Mouse (Mus musculus) bone marrow, adult 2 months (tissue): ENCODE data around the gene Sez6l2. TPM values are rescaled to one million over a fixed set of nuclear protein-coding genes. Genes with fewer than 3 reads are reported as not detected.
"Not testable (repeated sequence)": the region's sequence is repeated elsewhere in the genome, so short reads cannot be mapped to it uniquely, and the experiment has no call there.

Source experiments
- H3K27ac ChIP-seq: fragments of 200-500 bp; 2 replicates; pipeline ENCODE4 v1.5.1; 2012; ENCODE audit warnings: low read depth, mild to moderate bottlenecking, control low read depth, inconsistent platforms, low read length; ENCODE audit not compliant: control insufficient read depth, poor library complexity, insufficient read depth
- H3K4me1 ChIP-seq: fragments of 200-500 bp; 2 replicates; pipeline ENCODE4 v1.6.1; 2011; ENCODE audit warnings: low read length; ENCODE audit not compliant: control insufficient read depth, insufficient read depth
- H3K4me3 ChIP-seq: fragments of 200-500 bp; replicated peaks from 2 replicates; pipeline ENCODE3; 2011; ENCODE audit warnings: mild to moderate bottlenecking, low read depth, low read length, control low read depth; ENCODE audit not compliant: control insufficient read depth
- CTCF ChIP-seq: fragments of 200-500 bp; IDR thresholded peaks from 2 replicates; pipeline ENCODE4 v1.5.1; 2011; ENCODE audit warnings: low read length, control low read depth; ENCODE audit not compliant: control insufficient read depth, insufficient read depth
- POLR2A ChIP-seq: fragments of 200-500 bp; IDR thresholded peaks from 2 replicates; pipeline ENCODE4 v1.6.1; 2011; ENCODE audit warnings: low read depth, mild to moderate bottlenecking, control low read depth, low read length, borderline replicate concordance; ENCODE audit not compliant: control insufficient read depth
- WGBS: fragments of 180-500 bp; shearing (Covaris S2); methylation state at CpG from one replicate; pipeline ENCODE4 v1.1.7; 2018; 5-methylcytosine and 5-hydroxymethylcytosine counted together
- polyA plus RNA-seq: library from polyadenylated mRNA; stranded (reverse); fragments of >200 nt; gene quantifications from 2 replicates; pipeline ENCODE4 v1.2.4, GENCODE M21; 2011; ENCODE audit warnings: low replicate concordance; ENCODE audit not compliant: missing spikeins, insufficient read depth, insufficient read length

Gene Sez6l2
- polyA plus RNA-seq, result 0.83 and 3.5 TPM in 2 replicates

- Histone ChIP-seq H3K4me1 (no peaks in the 10 kb centered on the region), H3K27ac (no peak within 1 kb of the TSS), H3K4me3 (peak within 1 kb of the TSS; percentile 1)
- no peak for TF ChIP-seq CTCF
- no peak for TF ChIP-seq POLR2A
- WGBS, result 2% methylated on average over 42 of the region's 42 CpGs
Observed at GRCm38 (mm10) chr7:126949793-126950646, at the start of gene Sez6l2. TSS of gene Sez6l2 (plus strand) at chr7:126950563.

- TF ChIP-seq POLR2A (no peak), CTCF (no peak)
- Histone ChIP-seq H3K27ac (no peak overlapping the region), H3K4me1 (no peaks in the 10 kb centered on the region), H3K4me3 (no peak overlapping the region)
- WGBS, result 32% methylated on average over 3 of the region's 3 CpGs
Observed at GRCm38 (mm10) chr7:126905590-126905989, 44.8 kb upstream of the Sez6l2 start.

GRCm38 (mm10) chr7:126914844-126915243 is 35.5 kb upstream of the Sez6l2 start:
- H3K4me3 ChIP-seq, result no peak overlapping the region
- no peak overlapping the region for H3K27ac ChIP-seq
- TF ChIP-seq CTCF (no peak), POLR2A (no peak)
- peaks cover 3% of the 10 kb centered on the region for H3K4me1 ChIP-seq
- 63% methylated on average over 3 of the region's 3 CpGs for WGBS

- not testable (repeated sequence) for H3K4me1 ChIP-seq
- 51% methylated on average over 4 of the region's 4 CpGs for WGBS
Observed at GRCm38 (mm10) chr7:126918356-126918755, 32.0 kb upstream of the Sez6l2 start.

GRCm38 (mm10) chr7:126919973-126920372 is 30.4 kb upstream of the Sez6l2 start:
- no peak overlapping the region for H3K27ac ChIP-seq
- no peak overlapping the region for H3K4me3 ChIP-seq
- 81% methylated on average over 4 of the region's 4 CpGs for WGBS
- TF ChIP-seq CTCF, result no peak
- TF ChIP-seq POLR2A, result no peak
- peaks cover 2% of the 10 kb centered on the region for H3K4me1 ChIP-seq

More at GRCm38 (mm10) chr7:126918356-126918755, 32.0 kb upstream of the Sez6l2 start:
- H3K27ac ChIP-seq, H3K4me3 ChIP-seq: not testable (repeated sequence)

GRCm38 (mm10) chr7:126921563-126921962 is 28.8 kb upstream of the Sez6l2 start:
- no peaks in the 10 kb centered on the region for H3K4me1 ChIP-seq
- WGBS, result 72% methylated on average over 2 of the region's 2 CpGs
- no peak overlapping the region for H3K27ac ChIP-seq
- no peak overlapping the region for H3K4me3 ChIP-seq
- TF ChIP-seq POLR2A (no peak), CTCF (no peak)

- Histone ChIP-seq H3K27ac (no peak within 1 kb of the TSS), H3K4me3 (no peak within 1 kb of the TSS), H3K4me1 (peaks cover 1% of the 10 kb centered on the region; the same call in 1 of the 2 replicates)
- 71% methylated on average over 5 of the region's 5 CpGs for WGBS
- TF ChIP-seq POLR2A (no peak), CTCF (no peak)
Observed at GRCm38 (mm10) chr7:126922624-126923060, 27.7 kb upstream of the Sez6l2 start, which contains the start of gene Tmem219. TSS of gene Tmem219 (minus strand) at chr7:126922917.

GRCm38 (mm10) chr7:126923999-126924398 is 26.4 kb upstream of the Sez6l2 start:
- Histone ChIP-seq H3K27ac (no peak overlapping the region), H3K4me3 (no peak overlapping the region), H3K4me1 (peaks cover 1% of the 10 kb centered on the region; the same call in 1 of the 2 replicates)
- TF ChIP-seq CTCF (no peak), POLR2A (no peak)
- 60% methylated on average over 5 of the region's 5 CpGs for WGBS

- TF ChIP-seq CTCF (no peak), POLR2A (no peak)
- H3K4me3 ChIP-seq, result no peak overlapping the region
- no peak overlapping the region for H3K27ac ChIP-seq
- WGBS, result 27% methylated on average over 3 of the region's 3 CpGs
- H3K4me1 ChIP-seq, result peaks cover 3% of the 10 kb centered on the region
Observed at GRCm38 (mm10) chr7:126926299-126926698, 24.1 kb upstream of the Sez6l2 start.
